8 mouse cellular contexts compared by ENCODE assay signal in the genomic region with DNA sequence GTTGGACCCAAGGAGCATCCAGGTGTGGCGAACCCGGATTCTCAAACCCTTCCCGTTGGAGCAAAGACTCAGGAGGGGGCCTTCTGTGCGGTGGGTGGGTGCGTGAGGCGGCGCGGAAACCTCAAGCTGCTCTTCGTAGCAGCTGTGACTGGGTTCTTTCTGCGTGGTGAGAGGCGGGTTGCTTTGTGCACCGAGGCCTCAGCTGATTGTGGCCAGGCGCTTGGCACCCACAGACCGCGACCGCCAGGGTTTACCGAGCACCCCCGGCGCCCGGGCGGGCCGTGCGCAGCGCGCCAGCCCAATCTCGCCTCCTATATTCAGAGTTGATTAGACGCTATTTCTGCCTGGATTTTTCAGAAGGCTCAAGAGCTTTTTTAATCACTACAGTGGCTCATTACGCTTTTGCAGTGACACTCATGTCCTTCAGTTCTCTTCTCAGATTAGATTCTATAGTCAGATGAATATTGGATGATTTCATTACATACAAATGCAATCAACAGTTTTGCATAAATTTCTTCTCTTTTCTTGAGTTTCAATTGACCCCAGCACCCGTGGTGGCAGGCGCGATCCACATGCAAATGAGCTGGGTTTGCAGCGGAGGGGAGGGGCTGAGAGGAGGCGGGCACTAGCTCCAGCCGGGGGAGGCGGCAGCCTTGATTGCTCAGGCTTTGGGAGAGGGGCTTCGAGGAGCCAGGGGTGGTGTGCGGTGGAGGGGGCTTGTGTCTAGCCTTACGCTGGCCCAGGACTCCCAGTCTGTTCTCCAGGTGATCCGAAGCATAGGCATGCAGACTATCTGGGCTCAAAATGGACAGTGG. TPM values are rescaled to one million over a fixed set of nuclear protein-coding genes. Genes with fewer than 3 reads are reported as not detected.
DNase-seq lines count a peak whose midpoint lies in the region; ATAC-seq and TF ChIP-seq lines count a peak whose summit lies in the region.

No protein-coding gene starts in this region.

- H3K27me3 ChIP-seq in heart, adult 2 months (ENCODE audit: control insufficient read depth, insufficient read depth, low read length) = no peaks in the 10 kb centered on the region
- peaks cover 13% of the 10 kb centered on the region for H3K27me3 ChIP-seq in ES-Bruce4 (ENCODE audit: control insufficient read depth, insufficient read depth, low read length, poor library complexity, severe bottlenecking)
- peaks cover 57% of the 10 kb centered on the region for H3K27me3 ChIP-seq in embryonic facial prominence, embryonic 15.5 days
- peaks cover 53% of the 10 kb centered on the region for H3K27me3 ChIP-seq in intestine, embryonic 14.5 days (replicated peaks; ENCODE audit: control insufficient read depth, insufficient read depth, low read length)

- peak overlapping the region; percentile 49 for H3K9ac ChIP-seq in heart, adult 2 months (ENCODE audit: low read depth, low read length)
- H3K9ac ChIP-seq in ES-Bruce4 (ENCODE audit: low read depth, poor library complexity, severe bottlenecking) = no peak overlapping the region
- no peak overlapping the region for H3K9ac ChIP-seq in embryonic facial prominence, embryonic 15.5 days
- peak overlapping the region; percentile 20 for H3K9ac ChIP-seq in intestine, embryonic 14.5 days (ENCODE audit: low read length)

- peak overlapping the region; percentile 77 for H3K4me2 ChIP-seq in embryonic facial prominence, embryonic 15.5 days (replicated peaks)
- H3K4me2 ChIP-seq in intestine, embryonic 14.5 days (ENCODE audit: low read length) = peak overlapping the region; percentile 78

- TF ChIP-seq POLR2A in heart, adult 2 months (IDR thresholded peaks at IDR 0.05; ENCODE audit: insufficient read depth, low read depth, low read length) = no peak
- TF ChIP-seq POLR2A in ES-Bruce4 (IDR thresholded peaks at IDR 0.05; ENCODE audit: insufficient read depth, low read length) = no peak

- no peak for TF ChIP-seq EP300 in heart, adult 2 months (IDR thresholded peaks at IDR 0.05; ENCODE audit: insufficient read depth, low read depth, low read length)
- TF ChIP-seq EP300 in ES-Bruce4 (IDR thresholded peaks at IDR 0.05; ENCODE audit: insufficient read depth, low read depth, low read length) = no peak

- H3K9me3 ChIP-seq in ES-Bruce4 (replicated peaks; ENCODE audit: control insufficient read depth, insufficient read depth, low read length, poor library complexity, severe bottlenecking) = no peaks in the 10 kb centered on the region
- H3K9me3 ChIP-seq in embryonic facial prominence, embryonic 15.5 days (replicated peaks) = no peaks in the 10 kb centered on the region
- no peaks in the 10 kb centered on the region for H3K9me3 ChIP-seq in intestine, embryonic 14.5 days (ENCODE audit: control insufficient read depth, low read length)

- H3K4me3 ChIP-seq in heart, adult 2 months = peak overlapping the region; percentile 17
- H3K4me3 ChIP-seq in ES-Bruce4 (ENCODE audit: low read depth, low read length) = peak overlapping the region; percentile 35
- H3K4me3 ChIP-seq in embryonic facial prominence, embryonic 15.5 days (replicated peaks) = peak overlapping the region; percentile 40
- H3K4me3 ChIP-seq in intestine, embryonic 14.5 days (ENCODE audit: low read depth, low read length) = peak overlapping the region; percentile 41

- TF ChIP-seq CTCF in heart, adult 2 months (IDR thresholded peaks at IDR 0.05) = peak; percentile 25; the same call in 1 of the 2 replicates
- TF ChIP-seq CTCF in ES-Bruce4 (IDR thresholded peaks at IDR 0.05; ENCODE audit: low read depth, low read length) = no peak

- peaks cover 10% of the 10 kb centered on the region for H3K4me1 ChIP-seq in heart, adult 2 months (ENCODE audit: control insufficient read depth, insufficient read depth, low read length)
- H3K4me1 ChIP-seq in ES-Bruce4 (ENCODE audit: control insufficient read depth, insufficient read depth, low read length) = no peaks in the 10 kb centered on the region
- H3K4me1 ChIP-seq in embryonic facial prominence, embryonic 15.5 days = peaks cover 28% of the 10 kb centered on the region
- H3K4me1 ChIP-seq in intestine, embryonic 14.5 days (replicated peaks; ENCODE audit: control insufficient read depth, insufficient read depth, low read length) = peaks cover 25% of the 10 kb centered on the region

- 5% methylated on average over 39 of the region's 39 CpGs for WGBS in heart, adult 2 months
- under 1% methylated on average over 39 of the region's 39 CpGs for WGBS in embryonic facial prominence, embryonic 15.5 days
- WGBS in intestine, embryonic 14.5 days = 1% methylated on average over 39 of the region's 39 CpGs

- peak in 1 of 2 experiments; percentile 55 for DNase-seq in heart, adult 2 months
- no peak for DNase-seq in heart, adult 8-10 months (ENCODE audit: low spot score)
- no peak for DNase-seq in intestine, embryonic 14.5 days (ENCODE audit: low spot score)
- DNase-seq in lung, postnatal 36 days = peak; percentile 41
- DNase-seq in right cerebral cortex, adult 2 months (ENCODE audit: low spot score in 2 of 2) = peak; percentile 61
- DNase-seq in yolk sac, embryonic 10.5 days (ENCODE audit: low spot score) = no peak

- no peak for ATAC-seq in embryonic facial prominence, embryonic 15.5 days (ENCODE audit: insufficient number of reproducible peaks, low FRiP score, low TSS enrichment, low read depth)
- ATAC-seq in intestine, embryonic 14.5 days (replicated peaks; ENCODE audit: low FRiP score, low TSS enrichment, low read depth) = peak; percentile 44; the same call in 1 of the 2 replicates

- intact Hi-C loops in heart, adult 2 months (cut with DNase I) = no loop called here

- H3K36me3 ChIP-seq in heart, adult 2 months (ENCODE audit: control insufficient read depth, insufficient read depth, low read length) = no peaks in the 10 kb centered on the region; the same call in 1 of the 2 replicates
- H3K36me3 ChIP-seq in ES-Bruce4 (ENCODE audit: control insufficient read depth, insufficient read depth, low read length, poor library complexity, severe bottlenecking) = no peaks in the 10 kb centered on the region
- H3K36me3 ChIP-seq in embryonic facial prominence, embryonic 15.5 days = no peaks in the 10 kb centered on the region
- no peaks in the 10 kb centered on the region for H3K36me3 ChIP-seq in intestine, embryonic 14.5 days (ENCODE audit: control insufficient read depth, insufficient read depth, low read length)

- no peaks in the 10 kb centered on the region for H3K79me2 ChIP-seq in heart, adult 2 months (replicated peaks; ENCODE audit: control insufficient read depth, insufficient read depth, low read length)

- H3K27ac ChIP-seq in heart, adult 2 months = no peak overlapping the region
- no peak overlapping the region for H3K27ac ChIP-seq in ES-Bruce4 (ENCODE audit: insufficient read depth, low read length)
- H3K27ac ChIP-seq in embryonic facial prominence, embryonic 15.5 days (replicated peaks) = no peak overlapping the region
- H3K27ac ChIP-seq in intestine, embryonic 14.5 days (ENCODE audit: low read depth) = no peak overlapping the region

RNA-seq across cellular contexts. Expression of a gene that starts 27.0 kb away (rescaled TPM):
- 10 to 100 TPM; 14.4 to 15.8 TPM for total RNA-seq in heart, adult 2 months (2021)
- polyA plus RNA-seq in heart, adult 2 months (2012; rRNA removed) = 20.0 and 22.3 TPM in 2 replicates
- 10 to 100 TPM; 10.9 to 23.6 (median 16.1) TPM for total RNA-seq in heart, adult 8-10 months (2022)
- 2.2 and 2.3 TPM in 2 replicates for polyA plus RNA-seq in ES-Bruce4 (2011; ENCODE audit: insufficient read depth, insufficient read length, low read depth, missing spikeins)
- polyA plus RNA-seq in embryonic facial prominence, embryonic 15.5 days (2015; fragmentation: Nextera tagmentation; extraction: Ambion mirVana) = 14.9 and 15.4 TPM in 2 replicates
- polyA plus RNA-seq in intestine, embryonic 14.5 days (2014; fragmentation: Nextera tagmentation; extraction: Ambion mirVana) = 25.1 and 26.1 TPM in 2 replicates

Comparison
In these comparisons a context has a peak if more than half of its experiments do, and no peak if none do; other contexts are left out.
1. DNase-seq: peak in lung, postnatal 36 days (single experiment) and right cerebral cortex, adult 2 months (2 of 2); none in heart, adult 8-10 months (single experiment), intestine, embryonic 14.5 days (single experiment) and yolk sac, embryonic 10.5 days (single experiment).
2. H3K9ac ChIP-seq: peak in heart, adult 2 months (single experiment) and intestine, embryonic 14.5 days (single experiment); none in ES-Bruce4 (single experiment) and embryonic facial prominence, embryonic 15.5 days (single experiment).
3. Peak in every context shown above with its lines, with median percentiles within 50 percentile points of each other: H3K4me3 ChIP-seq.